Mouse (Mus musculus) kidney, adult 2 months (tissue): Measurements from ENCODE around the gene Pgls. TPM values are rescaled to one million over a fixed set of nuclear protein-coding genes. Genes with fewer than 3 reads are reported as not detected.
A peak's percentile ranks its signal among the peaks of the same experiment; 100 is the strongest.

ENCODE experiments used
- DNase-seq: peaks from one replicate; pipeline ENCODE4 v3.0.0; 2021
- H3K27ac ChIP-seq: fragments of 200-500 bp; 2 replicates; pipeline ENCODE4 v1.5.1; 2012; ENCODE audit warnings: low read depth, low read length, control low read depth, inconsistent platforms; ENCODE audit not compliant: insufficient read depth
- H3K27me3 ChIP-seq: fragments of 200-500 bp; replicated peaks from 2 replicates; pipeline ENCODE4 v1.6.1; 2012; ENCODE audit warnings: mild to moderate bottlenecking, moderate library complexity, low read length, inconsistent platforms; ENCODE audit not compliant: control insufficient read depth, insufficient read depth
- H3K36me3 ChIP-seq: fragments of 200-500 bp; 2 replicates; pipeline ENCODE4 v1.6.1; 2012; ENCODE audit warnings: mild to moderate bottlenecking, moderate library complexity, low read length, inconsistent platforms; ENCODE audit not compliant: control insufficient read depth, insufficient read depth
- H3K4me1 ChIP-seq: fragments of 200-500 bp; 2 replicates; pipeline ENCODE4 v1.6.1; 2011; ENCODE audit warnings: low read length; ENCODE audit not compliant: control insufficient read depth, insufficient read depth
- H3K4me3 ChIP-seq: fragments of 200-500 bp; 2 replicates; pipeline ENCODE4 v1.5.1; 2011; ENCODE audit warnings: mild to moderate bottlenecking, low read depth, low read length, control low read depth; ENCODE audit not compliant: insufficient read depth
- CTCF ChIP-seq: fragments of 200-500 bp; conservative IDR thresholded peaks from 2 replicates; pipeline ENCODE4 v1.5.1; 2011; ENCODE audit warnings: low read depth, mild to moderate bottlenecking, control low read depth, low read length, moderate library complexity, mixed read lengths; ENCODE audit not compliant: insufficient read depth, insufficient read length
- POLR2A ChIP-seq: fragments of 200-500 bp; IDR thresholded peaks from one replicate; pipeline ENCODE4 v1.6.1; 2011; ENCODE audit warnings: low read depth, low read length, control low read depth
- WGBS: fragments of 180-500 bp; shearing (Covaris S2); methylation state at CpG from one replicate; pipeline ENCODE4 v1.1.7; 2018; 5-methylcytosine and 5-hydroxymethylcytosine counted together
- polyA plus RNA-seq: library from polyadenylated mRNA; depleted of rRNA; stranded (reverse); fragments of >200 nt; gene quantifications from 2 replicates; pipeline ENCODE4 v1.2.3, GENCODE M21; 2012

Pgls gene
- polyA plus RNA-seq, 1 experiment = 134 TPM

DNA sequence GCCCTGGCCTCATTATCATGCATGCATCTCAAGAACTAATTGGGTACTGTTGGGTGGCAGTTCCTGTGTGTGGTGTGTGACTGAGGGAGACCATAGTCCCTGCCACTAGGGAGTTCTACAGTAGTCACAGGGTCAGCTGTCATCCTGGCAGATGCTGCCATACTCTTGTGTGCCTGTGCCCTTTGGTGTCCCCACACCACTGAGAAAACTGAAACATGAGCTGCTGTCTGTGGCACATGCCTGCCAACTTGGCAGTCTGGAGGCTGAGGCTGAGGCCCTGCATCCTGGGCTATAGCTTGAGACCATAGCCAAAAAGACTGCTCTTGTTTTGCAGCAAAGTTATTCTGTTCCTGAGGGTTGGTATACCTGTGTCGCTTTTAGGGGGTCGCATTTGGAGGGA, 27.8 kb downstream of the Pgls start:
- no peak for DNase-seq
- Histone ChIP-seq H3K27ac (no peak overlapping the region), H3K4me1 (no peaks in the 10 kb centered on the region), H3K27me3 (no peaks in the 10 kb centered on the region), H3K36me3 (no peaks in the 10 kb centered on the region; the same call in none of the 2 replicates), H3K4me3 (no peak overlapping the region)
- TF ChIP-seq POLR2A (no peak), CTCF (no peak)
- 99% methylated on average over 2 of the region's 2 CpGs for WGBS

DNA sequence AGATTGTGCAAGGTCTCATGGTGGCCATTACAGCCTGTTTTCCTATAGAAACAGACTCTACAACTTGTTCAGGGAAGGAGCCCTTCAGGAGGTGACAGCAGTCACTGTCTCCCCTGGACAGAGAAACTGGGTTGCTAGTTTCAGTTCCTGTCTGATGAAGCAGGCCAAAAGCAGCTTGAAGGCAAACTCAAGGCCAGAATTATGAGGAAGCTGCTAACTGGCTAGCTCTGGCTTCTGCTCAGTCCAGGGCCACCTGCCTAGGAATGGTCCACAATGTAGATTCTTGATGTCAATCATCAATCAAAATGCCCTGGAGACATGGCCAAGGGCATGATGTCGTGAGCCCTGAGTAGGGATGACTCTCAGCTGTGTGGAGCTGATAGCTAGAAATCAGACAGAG, 33.1 kb downstream of the Pgls start:
- Histone ChIP-seq H3K27ac (no peak overlapping the region), H3K27me3 (no peaks in the 10 kb centered on the region), H3K4me1 (peaks cover 3% of the 10 kb centered on the region; the same call in 1 of the 2 replicates), H3K4me3 (no peak overlapping the region), H3K36me3 (no peaks in the 10 kb centered on the region; the same call in 1 of the 2 replicates)
- WGBS = 73% methylated on average over 1 of the region's 1 CpGs
- DNase-seq = no peak
- TF ChIP-seq CTCF (no peak), POLR2A (no peak)

DNA sequence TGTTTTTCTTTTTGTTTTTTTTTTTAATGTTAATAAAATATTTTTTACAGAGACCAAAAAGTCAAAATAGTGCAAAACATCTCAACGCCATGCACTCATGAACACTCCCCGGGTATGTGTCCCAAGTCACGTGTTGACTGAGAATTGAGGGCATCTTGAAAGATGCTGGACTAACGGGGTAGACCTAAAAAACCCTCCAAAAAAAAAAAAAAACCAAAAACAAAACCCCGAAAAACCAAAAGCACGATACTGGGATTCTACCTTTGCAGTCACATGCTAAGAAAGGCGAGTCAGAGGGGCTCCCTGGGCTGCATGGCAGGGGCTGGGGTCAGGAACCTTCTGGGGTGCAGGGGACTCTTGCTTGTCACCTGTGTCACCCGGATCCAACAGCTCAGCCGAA, 34.8 kb downstream of the Pgls start:
- H3K4me1 ChIP-seq = peaks cover 3% of the 10 kb centered on the region; the same call in 1 of the 2 replicates
- no peak for DNase-seq
- no peaks in the 10 kb centered on the region for H3K27me3 ChIP-seq
- no peaks in the 10 kb centered on the region; the same call in 1 of the 2 replicates for H3K36me3 ChIP-seq
- WGBS = 91% methylated on average over 9 of the region's 9 CpGs
- H3K27ac ChIP-seq = no peak overlapping the region
- no peak overlapping the region for H3K4me3 ChIP-seq
- no peak for TF ChIP-seq POLR2A
- TF ChIP-seq CTCF = no peak

DNA sequence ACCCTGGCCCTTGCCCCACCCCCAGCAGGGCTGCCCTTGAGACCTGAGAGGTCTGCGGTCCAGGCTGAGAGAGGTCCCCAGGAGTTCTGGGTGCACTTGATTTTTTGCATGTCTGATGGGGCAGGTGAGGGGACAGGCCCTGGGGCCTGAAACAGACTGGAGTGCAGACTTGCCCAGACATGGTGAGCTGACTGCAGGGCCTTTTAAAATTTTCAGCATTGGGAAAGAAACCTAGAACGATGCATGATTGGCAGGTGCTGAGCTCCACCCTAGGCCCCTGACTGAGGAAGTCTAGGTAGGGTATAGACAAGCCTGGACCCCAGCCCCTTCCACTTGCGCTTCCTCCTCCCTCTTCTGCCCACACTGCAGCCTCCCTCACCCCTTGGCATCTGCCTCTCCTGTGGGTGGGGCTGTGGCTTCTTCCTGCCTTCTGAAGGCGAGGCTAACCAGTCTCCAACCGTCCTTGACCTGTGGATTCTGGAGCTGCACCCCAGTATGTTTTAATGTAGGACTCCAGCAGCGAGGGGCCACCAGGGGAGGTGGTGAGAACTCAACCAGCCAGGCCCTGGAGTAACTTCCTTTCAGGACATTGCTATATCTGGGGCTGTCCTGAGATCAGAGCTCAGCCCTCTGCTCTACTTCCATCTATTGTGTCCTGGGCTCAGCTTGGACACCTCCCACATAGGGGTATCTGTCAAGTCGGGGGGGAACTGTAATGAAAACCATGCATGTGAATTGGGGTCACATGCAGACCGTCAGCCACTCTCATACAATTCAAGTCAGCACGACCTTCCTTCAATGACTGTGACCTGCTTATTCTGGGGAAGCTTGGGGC, 35.5 kb downstream of the Pgls start:
- 0 out of 2 replicates have a peak overlapping the region, but pooled peaks have one; percentile 16 for H3K27ac ChIP-seq
- peaks cover 3% of the 10 kb centered on the region; the same call in 1 of the 2 replicates for H3K4me1 ChIP-seq
- no peaks in the 10 kb centered on the region for H3K27me3 ChIP-seq
- DNase-seq = peak; percentile 24
- H3K36me3 ChIP-seq = no peaks in the 10 kb centered on the region
- no peak for TF ChIP-seq CTCF
- no peak for TF ChIP-seq POLR2A
- 55% methylated on average over 9 of the region's 9 CpGs for WGBS
- H3K4me3 ChIP-seq = no peak overlapping the region

- 14% methylated on average over 16 of the region's 16 CpGs for WGBS
- peaks cover 3% of the 10 kb centered on the region; the same call in 1 of the 2 replicates for H3K4me1 ChIP-seq
- H3K4me3 ChIP-seq = peak overlapping the region; percentile 58
- H3K27ac ChIP-seq = peak overlapping the region; percentile 12; the same call in 1 of the 2 replicates
- H3K36me3 ChIP-seq = no peaks in the 10 kb centered on the region
- TF ChIP-seq POLR2A = no peak
- TF ChIP-seq CTCF = no peak
- no peaks in the 10 kb centered on the region for H3K27me3 ChIP-seq
- DNase-seq = no peak
Measured at GRCm38 (mm10) chr8:71628396-71629095, 36.6 kb downstream of the Pgls start.

DNA sequence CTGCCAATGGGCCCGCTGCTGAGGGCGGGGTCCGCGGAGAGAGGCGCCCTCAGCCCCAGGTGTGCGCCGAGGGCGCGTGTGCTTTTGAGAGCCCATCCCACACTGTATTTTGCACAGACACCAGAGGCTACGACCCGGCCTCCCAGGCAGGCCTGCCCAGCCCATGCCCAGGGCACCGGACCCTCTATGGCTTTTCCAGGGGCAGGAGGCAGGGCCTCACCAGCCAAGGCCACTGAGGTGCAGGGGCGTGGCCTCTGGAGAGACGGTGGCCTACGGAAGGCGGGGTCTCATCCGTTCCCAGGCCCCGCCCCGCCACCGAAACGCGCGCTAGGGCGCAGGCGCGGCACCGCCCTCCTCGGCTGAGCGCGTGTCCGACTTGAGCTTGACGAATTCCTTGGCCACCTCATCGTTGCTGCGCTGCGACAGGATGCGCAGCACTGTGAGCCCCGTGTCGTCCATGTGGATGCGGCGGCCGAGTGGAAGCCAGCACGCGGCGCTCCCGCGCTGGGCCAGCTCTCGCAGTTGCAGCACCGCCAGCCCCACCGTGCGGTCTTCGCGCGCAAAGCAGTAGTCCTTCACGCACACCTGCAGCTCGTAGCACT, 37.2 kb downstream of the Pgls start:
- WGBS = under 1% methylated on average over 55 of the region's 55 CpGs
- DNase-seq = peak; percentile 96
- peak overlapping the region; percentile 58 for H3K4me3 ChIP-seq
- H3K36me3 ChIP-seq = no peaks in the 10 kb centered on the region
- H3K4me1 ChIP-seq = peaks cover 3% of the 10 kb centered on the region; the same call in 1 of the 2 replicates
- H3K27ac ChIP-seq = no peak overlapping the region
- peak; percentile 26; the same call in 1 of the 2 replicates for TF ChIP-seq CTCF
- TF ChIP-seq POLR2A = no peak
- H3K27me3 ChIP-seq = no peaks in the 10 kb centered on the region

DNA sequence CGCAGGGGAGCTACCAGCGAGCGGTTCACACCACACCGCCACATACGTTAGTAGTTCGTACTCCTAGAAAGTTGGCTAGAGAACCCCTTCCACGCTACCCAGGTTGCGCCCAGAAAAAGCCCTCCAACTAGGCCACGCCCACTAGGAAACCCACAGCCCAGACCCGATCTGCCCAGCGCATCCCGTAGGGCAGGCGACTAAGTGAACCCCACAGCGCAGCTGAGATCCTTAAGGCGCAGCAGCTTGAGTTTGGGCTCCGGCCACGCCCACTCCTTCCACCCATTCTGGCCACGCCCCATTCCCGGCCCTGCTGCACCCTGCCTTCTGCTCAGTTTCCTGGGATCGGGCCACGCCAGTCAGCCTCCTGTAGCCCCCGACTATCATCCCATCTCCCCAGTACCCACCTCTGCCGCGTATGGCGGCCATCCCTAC, 37.8 kb downstream of the Pgls start:
- WGBS = 6% methylated on average over 25 of the region's 25 CpGs
- Histone ChIP-seq H3K4me1 (peaks cover 3% of the 10 kb centered on the region; the same call in 1 of the 2 replicates), H3K4me3 (peak overlapping the region; percentile 58; the same call in 1 of the 2 replicates), H3K27me3 (no peaks in the 10 kb centered on the region), H3K27ac (no peak overlapping the region), H3K36me3 (no peaks in the 10 kb centered on the region)
- TF ChIP-seq POLR2A (no peak), CTCF (no peak)
- DNase-seq = peak; percentile 61
